Mouse (Mus musculus): ENCODE results near the gene Atp8b2. TPM values are rescaled to one million over a fixed set of nuclear protein-coding genes. Genes with fewer than 3 reads are reported as not detected.

Gene Atp8b2
- polyA plus RNA-seq, 1 experiment from 2014 or later: 6.2 TPM

DNA sequence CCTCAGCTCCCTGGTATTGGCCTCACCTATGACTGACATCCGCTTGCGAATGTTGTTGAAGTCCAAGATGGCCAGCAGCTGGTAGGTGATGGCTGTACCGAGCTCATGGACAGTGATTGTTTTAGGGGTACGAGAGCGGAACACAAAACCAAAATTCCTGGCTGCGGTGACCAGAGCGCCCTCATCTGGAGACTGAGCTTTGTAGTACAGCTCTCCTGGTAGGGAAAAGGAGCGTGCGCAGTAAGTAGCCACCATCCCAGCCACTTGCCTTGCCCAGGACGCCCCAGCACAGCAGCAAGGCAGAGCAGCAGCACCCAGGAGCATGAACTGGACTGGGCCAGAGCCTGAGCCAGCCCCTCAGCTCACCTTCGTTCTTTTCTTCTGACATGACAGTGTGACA lies 15.3 kb downstream of the Atp8b2 start:
- H3K36me3 ChIP-seq (ENCODE audit: control insufficient read depth, insufficient read depth, low read length): peaks cover 2% of the 10 kb centered on the region; the same call in 1 of the 2 replicates

DNA sequence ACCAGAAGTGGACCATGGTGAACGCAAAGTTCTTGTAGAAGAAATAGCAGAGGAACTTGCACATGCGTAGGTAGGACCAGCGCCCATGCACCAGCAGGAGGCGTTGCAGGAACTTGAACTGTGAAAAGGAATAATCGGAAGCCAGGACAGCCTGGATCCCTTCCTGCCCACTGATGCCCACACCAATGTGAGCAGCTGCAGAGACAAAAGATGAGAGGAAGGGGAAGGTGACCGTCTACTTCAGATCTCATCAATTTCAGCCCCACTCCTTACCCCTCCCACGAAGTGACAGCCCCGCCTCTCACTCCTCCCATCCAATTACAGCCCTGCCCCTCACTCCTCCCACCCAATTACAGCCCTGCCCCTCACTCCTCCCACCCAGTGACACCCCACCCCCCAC lies 18.3 kb downstream of the Atp8b2 start:
- peaks cover 6% of the 10 kb centered on the region; the same call in 1 of the 2 replicates for H3K36me3 ChIP-seq (ENCODE audit: control insufficient read depth, insufficient read depth, low read length)
- H3K27ac ChIP-seq (ENCODE audit: low read length): no peak overlapping the region
- no peak overlapping the region for H3K9ac ChIP-seq (ENCODE audit: low read depth, low read length)
- no peaks in the 10 kb centered on the region for H3K27me3 ChIP-seq (replicated peaks; ENCODE audit: control insufficient read depth, insufficient read depth, low read length)
- no peaks in the 10 kb centered on the region for H3K4me1 ChIP-seq (ENCODE audit: control insufficient read depth, insufficient read depth, low read length)
- no peak for ATAC-seq
- H3K4me3 ChIP-seq (ENCODE audit: low read length): no peak overlapping the region
- no peak overlapping the region for H3K4me2 ChIP-seq (ENCODE audit: low read depth, low read length)
- 76% methylated on average over 8 of the region's 8 CpGs for WGBS
- H3K9me3 ChIP-seq (ENCODE audit: control insufficient read depth, low read length): no peaks in the 10 kb centered on the region

More for the DNA sequence above, 15.3 kb downstream of the Atp8b2 start:
- ATAC-seq: no peak
- 89% methylated on average over 11 of the region's 11 CpGs for WGBS
- H3K27ac ChIP-seq (ENCODE audit: low read length): no peak overlapping the region
- no peak overlapping the region for H3K4me2 ChIP-seq (ENCODE audit: low read depth, low read length)
- H3K4me3 ChIP-seq (ENCODE audit: low read length): no peak overlapping the region
- H3K27me3 ChIP-seq (replicated peaks; ENCODE audit: control insufficient read depth, insufficient read depth, low read length): no peaks in the 10 kb centered on the region
- H3K9me3 ChIP-seq (ENCODE audit: control insufficient read depth, low read length): no peaks in the 10 kb centered on the region
- no peaks in the 10 kb centered on the region for H3K4me1 ChIP-seq (ENCODE audit: control insufficient read depth, insufficient read depth, low read length)
- no peak overlapping the region for H3K9ac ChIP-seq (ENCODE audit: low read depth, low read length)

DNA sequence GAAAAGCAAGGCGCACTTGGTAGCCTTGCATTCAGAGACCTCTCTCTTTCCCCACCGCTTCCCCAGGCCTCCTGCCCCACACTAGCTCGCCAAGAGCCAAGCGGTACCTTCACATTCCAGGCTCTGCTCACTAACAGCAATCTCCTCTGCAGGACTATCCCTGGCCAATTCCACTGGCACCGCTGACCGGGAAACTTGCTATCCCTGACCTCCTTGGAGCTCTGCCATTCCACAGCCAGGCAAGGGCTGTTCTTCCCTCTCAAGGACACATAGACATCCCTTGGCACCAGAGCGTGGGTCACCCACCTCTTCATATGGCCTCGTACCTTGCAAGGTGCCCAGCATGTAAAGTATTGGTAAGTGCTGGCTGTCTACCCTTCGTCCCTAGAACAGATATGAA lies 20.4 kb downstream of the Atp8b2 start:
- Histone ChIP-seq H3K9me3 (ENCODE audit: control insufficient read depth, low read length) (no peaks in the 10 kb centered on the region), H3K4me2 (ENCODE audit: low read depth, low read length) (no peak overlapping the region), H3K27me3 (replicated peaks; ENCODE audit: control insufficient read depth, insufficient read depth, low read length) (no peaks in the 10 kb centered on the region), H3K9ac (ENCODE audit: low read depth, low read length) (no peak overlapping the region), H3K36me3 (ENCODE audit: control insufficient read depth, insufficient read depth, low read length) (peaks cover 6% of the 10 kb centered on the region; the same call in 1 of the 2 replicates), H3K27ac (ENCODE audit: low read length) (no peak overlapping the region), H3K4me1 (ENCODE audit: control insufficient read depth, insufficient read depth, low read length) (no peaks in the 10 kb centered on the region), H3K4me3 (ENCODE audit: low read length) (no peak overlapping the region)
- no peak for ATAC-seq
- 91% methylated on average over 9 of the region's 9 CpGs for WGBS

DNA sequence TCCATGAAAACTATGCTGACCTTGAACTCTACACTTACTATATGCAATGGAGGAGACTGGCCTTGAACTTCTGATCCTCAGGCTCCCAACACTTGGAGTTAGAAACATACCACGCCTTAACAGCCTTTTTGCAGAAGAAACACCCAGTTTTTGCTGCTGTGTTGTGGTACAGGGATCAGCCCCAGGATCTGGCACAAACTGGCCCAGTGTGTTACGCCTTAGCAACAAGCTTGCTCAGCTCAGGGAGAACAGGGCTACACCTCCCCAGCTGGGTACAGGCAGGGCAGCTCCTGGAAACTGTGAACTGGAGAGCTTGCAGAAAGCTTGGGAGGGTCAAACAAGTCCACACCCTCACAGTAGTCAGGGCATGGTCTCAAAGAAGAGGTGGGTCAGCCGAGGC lies 26.8 kb downstream of the Atp8b2 start:
- Histone ChIP-seq H3K4me3 (ENCODE audit: low read length) (no peak overlapping the region), H3K36me3 (ENCODE audit: control insufficient read depth, insufficient read depth, low read length) (no peaks in the 10 kb centered on the region), H3K27ac (ENCODE audit: low read length) (no peak overlapping the region), H3K4me2 (ENCODE audit: low read depth, low read length) (no peak overlapping the region), H3K9me3 (ENCODE audit: control insufficient read depth, low read length) (no peaks in the 10 kb centered on the region), H3K9ac (ENCODE audit: low read depth, low read length) (no peak overlapping the region), H3K4me1 (ENCODE audit: control insufficient read depth, insufficient read depth, low read length) (no peaks in the 10 kb centered on the region), H3K27me3 (replicated peaks; ENCODE audit: control insufficient read depth, insufficient read depth, low read length) (no peaks in the 10 kb centered on the region)
- no peak for ATAC-seq
- 83% methylated on average over 3 of the region's 3 CpGs for WGBS

DNA sequence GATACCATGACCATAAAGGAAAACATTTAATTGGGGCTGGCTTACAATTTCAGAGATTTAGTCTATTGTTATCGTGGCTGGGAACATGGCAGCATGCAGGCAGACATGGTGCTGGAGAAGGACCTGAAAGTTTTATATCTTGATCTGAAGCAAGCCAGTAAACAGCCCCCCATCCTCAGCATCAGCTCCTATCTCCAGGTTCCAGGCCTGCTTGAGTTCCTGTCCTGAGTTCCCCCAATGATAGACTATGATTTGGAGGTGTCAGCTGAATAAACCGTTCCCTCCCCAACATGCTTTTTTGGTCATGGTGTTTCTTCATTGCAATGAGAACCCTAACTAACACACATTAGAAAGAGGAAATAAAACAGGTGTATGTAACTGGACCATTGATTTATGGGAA lies 30.4 kb downstream of the Atp8b2 start:
- 90% methylated on average over 2 of the region's 2 CpGs for WGBS
- Histone ChIP-seq H3K4me2 (ENCODE audit: low read depth, low read length) (no peak overlapping the region), H3K4me3 (ENCODE audit: low read length) (no peak overlapping the region), H3K9me3 (ENCODE audit: control insufficient read depth, low read length) (no peaks in the 10 kb centered on the region), H3K27me3 (replicated peaks; ENCODE audit: control insufficient read depth, insufficient read depth, low read length) (no peaks in the 10 kb centered on the region), H3K4me1 (ENCODE audit: control insufficient read depth, insufficient read depth, low read length) (no peaks in the 10 kb centered on the region), H3K27ac (ENCODE audit: low read length) (no peak overlapping the region), H3K9ac (ENCODE audit: low read depth, low read length) (no peak overlapping the region), H3K36me3 (ENCODE audit: control insufficient read depth, insufficient read depth, low read length) (no peaks in the 10 kb centered on the region)
- no peak for ATAC-seq

DNA sequence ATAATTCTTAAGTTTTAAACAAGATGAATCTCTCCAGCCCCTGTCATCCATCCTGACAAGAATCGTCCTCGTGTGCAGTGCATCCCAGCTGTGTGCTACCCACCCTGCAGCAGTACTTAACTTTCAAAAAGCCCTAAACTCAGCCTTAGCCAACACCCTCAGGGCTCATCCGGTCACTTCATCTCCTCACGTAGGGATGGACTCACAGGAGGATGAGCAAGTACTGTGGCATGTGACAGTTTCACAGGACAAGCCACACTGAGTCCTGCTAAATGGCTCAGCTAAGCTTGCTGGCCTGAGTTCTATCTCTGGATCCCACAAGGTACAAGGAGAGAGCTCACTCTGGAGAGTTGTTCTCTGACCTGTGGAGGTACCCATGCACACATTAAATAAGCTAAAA lies 34.4 kb downstream of the Atp8b2 start:
- no peaks in the 10 kb centered on the region for H3K36me3 ChIP-seq (ENCODE audit: control insufficient read depth, insufficient read depth, low read length)
- H3K27ac ChIP-seq (ENCODE audit: low read length): no peak overlapping the region
- H3K4me3 ChIP-seq (ENCODE audit: low read length): no peak overlapping the region
- ATAC-seq: no peak
- no peak overlapping the region for H3K9ac ChIP-seq (ENCODE audit: low read depth, low read length)
- 57% methylated on average over 4 of the region's 4 CpGs for WGBS
- no peaks in the 10 kb centered on the region for H3K27me3 ChIP-seq (replicated peaks; ENCODE audit: control insufficient read depth, insufficient read depth, low read length)
- H3K4me2 ChIP-seq (ENCODE audit: low read depth, low read length): no peak overlapping the region
- H3K4me1 ChIP-seq (ENCODE audit: control insufficient read depth, insufficient read depth, low read length): no peaks in the 10 kb centered on the region
- H3K9me3 ChIP-seq (ENCODE audit: control insufficient read depth, low read length): no peaks in the 10 kb centered on the region

DNA sequence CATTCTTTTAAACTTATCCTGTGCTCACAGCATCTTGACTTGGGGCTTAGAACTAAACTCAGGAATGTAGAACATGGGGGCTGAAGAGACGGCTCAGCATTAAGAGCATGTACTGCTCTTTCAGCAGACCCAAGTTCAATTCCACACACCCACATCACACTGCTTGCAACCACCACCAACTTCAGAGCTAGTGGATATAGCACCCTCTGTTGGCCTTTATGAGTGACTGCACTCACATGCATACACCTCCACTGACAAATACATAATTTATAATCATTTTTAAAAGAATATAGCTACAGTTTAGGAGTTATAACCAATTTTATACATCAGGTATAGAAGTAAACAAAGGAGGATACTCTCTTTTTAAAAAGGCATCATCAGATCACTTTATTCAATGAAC lies 36.9 kb downstream of the Atp8b2 start:
- no peak overlapping the region for H3K4me3 ChIP-seq (ENCODE audit: low read length)
- no peak overlapping the region for H3K4me2 ChIP-seq (ENCODE audit: low read depth, low read length)
- ATAC-seq: no peak
- H3K4me1 ChIP-seq (ENCODE audit: control insufficient read depth, insufficient read depth, low read length): no peaks in the 10 kb centered on the region
- no peaks in the 10 kb centered on the region for H3K27me3 ChIP-seq (replicated peaks; ENCODE audit: control insufficient read depth, insufficient read depth, low read length)
- H3K27ac ChIP-seq (ENCODE audit: low read length): no peak overlapping the region
- WGBS: 94% methylated on average over 1 of the region's 1 CpGs
- no peaks in the 10 kb centered on the region for H3K36me3 ChIP-seq (ENCODE audit: control insufficient read depth, insufficient read depth, low read length)
- H3K9ac ChIP-seq (ENCODE audit: low read depth, low read length): no peak overlapping the region
- H3K9me3 ChIP-seq (ENCODE audit: control insufficient read depth, low read length): no peaks in the 10 kb centered on the region

DNA sequence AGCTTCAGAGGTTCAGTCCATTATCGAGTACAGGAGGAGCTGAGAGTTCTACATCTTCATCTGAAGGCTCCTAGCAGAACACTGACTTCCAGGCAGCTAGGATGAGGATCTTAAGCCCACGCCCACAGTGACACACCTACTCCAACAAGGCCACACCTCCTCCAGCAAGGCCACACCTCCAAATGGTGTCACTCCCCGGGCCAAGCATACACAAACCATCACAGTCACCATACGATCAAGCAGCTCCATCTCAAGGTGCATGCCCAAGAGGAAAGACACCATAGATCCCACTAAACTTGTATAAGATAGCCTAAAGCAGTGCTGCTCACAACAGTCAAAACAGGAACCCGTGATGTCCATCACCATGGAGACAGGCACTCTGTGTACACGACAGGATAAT lies 42.6 kb downstream of the Atp8b2 start:
- Histone ChIP-seq H3K36me3 (ENCODE audit: control insufficient read depth, insufficient read depth, low read length) (no peaks in the 10 kb centered on the region), H3K4me1 (ENCODE audit: control insufficient read depth, insufficient read depth, low read length) (no peaks in the 10 kb centered on the region), H3K4me3 (ENCODE audit: low read length) (no peak overlapping the region), H3K27me3 (replicated peaks; ENCODE audit: control insufficient read depth, insufficient read depth, low read length) (no peaks in the 10 kb centered on the region), H3K27ac (ENCODE audit: low read length) (no peak overlapping the region), H3K9ac (ENCODE audit: low read depth, low read length) (no peak overlapping the region), H3K9me3 (ENCODE audit: control insufficient read depth, low read length) (no peaks in the 10 kb centered on the region), H3K4me2 (ENCODE audit: low read depth, low read length) (no peak overlapping the region)
- ATAC-seq: no peak
- 60% methylated on average over 6 of the region's 6 CpGs for WGBS

DNA sequence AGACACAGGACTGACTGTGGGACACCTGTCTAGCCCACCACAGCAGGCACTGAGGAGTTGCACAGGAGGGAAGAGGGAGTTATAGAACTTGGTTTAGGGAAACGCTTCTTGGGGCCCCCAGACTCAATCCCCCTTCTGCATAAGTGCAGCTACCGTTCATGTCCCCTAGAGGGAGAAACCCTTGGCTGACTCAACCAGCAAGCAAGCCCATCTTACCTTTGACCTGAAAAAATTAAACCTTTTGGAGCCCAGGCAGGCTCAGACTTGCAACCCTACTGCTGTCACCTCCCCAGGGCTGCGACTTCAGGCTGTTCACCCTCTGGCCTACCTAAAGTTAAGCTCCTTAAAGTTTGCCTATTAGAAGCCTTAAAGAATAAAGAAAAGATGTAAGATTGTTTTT lies 45.9 kb downstream of the Atp8b2 start:
- Histone ChIP-seq H3K36me3 (ENCODE audit: control insufficient read depth, insufficient read depth, low read length) (no peaks in the 10 kb centered on the region), H3K9me3 (ENCODE audit: control insufficient read depth, low read length) (no peaks in the 10 kb centered on the region), H3K27me3 (replicated peaks; ENCODE audit: control insufficient read depth, insufficient read depth, low read length) (peaks cover 4% of the 10 kb centered on the region; the same call in 1 of the 2 replicates), H3K9ac (ENCODE audit: low read depth, low read length) (no peak overlapping the region), H3K27ac (ENCODE audit: low read length) (no peak overlapping the region), H3K4me3 (ENCODE audit: low read length) (no peak overlapping the region), H3K4me2 (ENCODE audit: low read depth, low read length) (no peak overlapping the region), H3K4me1 (ENCODE audit: control insufficient read depth, insufficient read depth, low read length) (0 out of 2 replicates have a peak, but pooled peaks cover 11% of the 10 kb centered on the region)
- 60% methylated on average over 3 of the region's 3 CpGs for WGBS
- ATAC-seq: no peak

DNA sequence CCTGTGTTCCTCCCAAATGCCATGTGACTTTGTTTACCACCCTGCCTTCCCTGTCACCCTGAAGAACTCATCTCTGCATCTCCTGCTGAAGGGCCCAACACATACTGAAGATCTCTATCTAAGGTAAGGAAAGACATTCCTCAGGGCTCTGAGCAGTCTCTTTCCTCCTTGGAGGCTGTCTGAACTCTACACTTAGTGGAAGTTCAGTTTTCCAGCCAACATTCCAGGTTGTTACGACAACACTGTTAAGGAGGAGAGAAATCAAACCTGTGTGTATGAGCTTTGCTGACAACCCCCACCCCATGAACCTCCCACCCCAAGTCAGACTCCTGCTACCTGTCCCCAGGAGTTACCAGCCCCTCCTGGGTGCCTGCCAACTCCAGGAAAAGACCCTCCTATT lies 46.7 kb downstream of the Atp8b2 start:
- Histone ChIP-seq H3K36me3 (ENCODE audit: control insufficient read depth, insufficient read depth, low read length) (no peaks in the 10 kb centered on the region), H3K4me1 (ENCODE audit: control insufficient read depth, insufficient read depth, low read length) (0 out of 2 replicates have a peak, but pooled peaks cover 15% of the 10 kb centered on the region), H3K9me3 (ENCODE audit: control insufficient read depth, low read length) (no peaks in the 10 kb centered on the region), H3K4me3 (ENCODE audit: low read length) (no peak overlapping the region), H3K27ac (ENCODE audit: low read length) (no peak overlapping the region), H3K9ac (ENCODE audit: low read depth, low read length) (no peak overlapping the region), H3K4me2 (ENCODE audit: low read depth, low read length) (no peak overlapping the region), H3K27me3 (replicated peaks; ENCODE audit: control insufficient read depth, insufficient read depth, low read length) (peaks cover 6% of the 10 kb centered on the region; the same call in 1 of the 2 replicates)
- no peak for ATAC-seq
- 64% methylated on average over 1 of the region's 1 CpGs for WGBS
